Mouse (Mus musculus) liver, adult (tissue): ENCODE data around the gene Pakap.

Source experiments
- GATA4 ChIP-seq: IDR thresholded peaks from 2 replicates; pipeline ENCODE4 v1.6.1; 2014; ENCODE audit warnings: mild to moderate bottlenecking, low read length; ENCODE audit not compliant: insufficient replicate concordance

Pakap gene

GRCm38 (mm10) chr4:57914193-57915190 lies 346.5 kb downstream of the Pakap start:
- TF ChIP-seq GATA4: no peak

GRCm38 (mm10) chr4:57915216-57915965 lies 347.4 kb downstream of the Pakap start:
- no peak for TF ChIP-seq GATA4

- no peak for TF ChIP-seq GATA4
These were observed 348.3 kb downstream of the Pakap start, which contains the start of gene D630039A03Rik for GRCm38 (mm10) chr4:57916201-57916661. TSS of gene D630039A03Rik (minus strand) at chr4:57916297.

- no peak for TF ChIP-seq GATA4
These were observed 348.7 kb downstream of the Pakap start for GRCm38 (mm10) chr4:57916711-57917110.

- TF ChIP-seq GATA4: no peak
These were observed 351.8 kb downstream of the Pakap start for GRCm38 (mm10) chr4:57919494-57920423.

GRCm38 (mm10) chr4:57920522-57920921 lies 352.5 kb downstream of the Pakap start:
- no peak for TF ChIP-seq GATA4

GRCm38 (mm10) chr4:57922171-57922570 lies 354.2 kb downstream of the Pakap start:
- no peak for TF ChIP-seq GATA4

GRCm38 (mm10) chr4:57924556-57925071 lies 356.6 kb downstream of the Pakap start:
- TF ChIP-seq GATA4: no peak

- TF ChIP-seq GATA4: no peak
These were observed 359.7 kb downstream of the Pakap start for GRCm38 (mm10) chr4:57927464-57928205.

GRCm38 (mm10) chr4:57930559-57931170 lies 362.7 kb downstream of the Pakap start:
- TF ChIP-seq GATA4: no peak

- TF ChIP-seq GATA4: no peak
These were observed 366.2 kb downstream of the Pakap start for GRCm38 (mm10) chr4:57934181-57934580.

GRCm38 (mm10) chr4:57937292-57937691 lies 369.3 kb downstream of the Pakap start:
- no peak for TF ChIP-seq GATA4

GRCm38 (mm10) chr4:57940631-57941030 lies 372.7 kb downstream of the Pakap start:
- no peak for TF ChIP-seq GATA4
